Mouse (Mus musculus) fat pad, adult 2 months (tissue): Measurements from ENCODE around the gene Slc30a6.

Experiments used
- DNase-seq: peaks from one replicate; pipeline ENCODE4 v3.0.0-alpha.2; 2011; ENCODE audit warnings: low read depth, low spot score; ENCODE audit errors: extremely low read depth

Gene Slc30a6

GRCm38 (mm10) chr17:74395383-74396065 is at the start of gene Slc30a6:
Gene Slc30a6 (plus strand): TSS chr17:74395608.
- peak; percentile 58 for DNase-seq

GRCm38 (mm10) chr17:74363592-74363991 is 31.8 kb upstream of the Slc30a6 start:
- DNase-seq: no peak

GRCm38 (mm10) chr17:74376916-74377315 is 18.5 kb upstream of the Slc30a6 start:
- peak; percentile 31 for DNase-seq

GRCm38 (mm10) chr17:74386657-74387056 is 8.8 kb upstream of the Slc30a6 start:
- no peak for DNase-seq

- no peak for DNase-seq
Observed at GRCm38 (mm10) chr17:74389847-74390246, 5.6 kb upstream of the Slc30a6 start.

GRCm38 (mm10) chr17:74394381-74394780 is 1.0 kb upstream of the Slc30a6 start:
- no peak for DNase-seq

- DNase-seq: no peak
Observed at GRCm38 (mm10) chr17:74394855-74395254, 553 bp upstream of the Slc30a6 start.

GRCm38 (mm10) chr17:74396766-74397165 is 1.4 kb downstream of the Slc30a6 start:
- no peak for DNase-seq

- DNase-seq: no peak
Observed at GRCm38 (mm10) chr17:74397173-74397572, 1.8 kb downstream of the Slc30a6 start.

- no peak for DNase-seq
Observed at GRCm38 (mm10) chr17:74402486-74403222, 7.2 kb downstream of the Slc30a6 start.

GRCm38 (mm10) chr17:74406487-74406886 is 11.1 kb downstream of the Slc30a6 start:
- DNase-seq: no peak

- peak; percentile 13 for DNase-seq
Observed at GRCm38 (mm10) chr17:74409722-74410121, 14.3 kb downstream of the Slc30a6 start.

- DNase-seq: no peak
Observed at GRCm38 (mm10) chr17:74413324-74413723, 17.9 kb downstream of the Slc30a6 start.

GRCm38 (mm10) chr17:74414671-74415070 is 19.3 kb downstream of the Slc30a6 start:
- DNase-seq: no peak

GRCm38 (mm10) chr17:74416841-74417360 is 21.5 kb downstream of the Slc30a6 start:
- DNase-seq: no peak

- DNase-seq: no peak
Observed at GRCm38 (mm10) chr17:74418171-74418570, 22.8 kb downstream of the Slc30a6 start.

- no peak for DNase-seq
Observed at GRCm38 (mm10) chr17:74420656-74421055, 25.2 kb downstream of the Slc30a6 start.

GRCm38 (mm10) chr17:74424401-74425005 is 29.1 kb downstream of the Slc30a6 start:
- DNase-seq: no peak

- no peak for DNase-seq
Observed at GRCm38 (mm10) chr17:74430074-74430473, 34.7 kb downstream of the Slc30a6 start.

GRCm38 (mm10) chr17:74431481-74431880 is 36.1 kb downstream of the Slc30a6 start:
- DNase-seq: no peak

- no peak for DNase-seq
Observed at GRCm38 (mm10) chr17:74432631-74433030, 37.2 kb downstream of the Slc30a6 start.

GRCm38 (mm10) chr17:74437762-74438161 is 42.4 kb downstream of the Slc30a6 start:
- DNase-seq: no peak
